Mouse (Mus musculus): ENCODE results near the gene Neurl1a. TPM values are rescaled to one million over a fixed set of nuclear protein-coding genes. Genes with fewer than 3 reads are reported as not detected.

The Neurl1a gene
- polyA plus RNA-seq, 1 experiment: 1.6 TPM

- Histone ChIP-seq H3K27ac (ENCODE audit: control insufficient read depth, insufficient read depth, low read length) (no peak overlapping the region), H3K36me3 (ENCODE audit: control insufficient read depth, insufficient read depth, low read length) (no peaks in the 10 kb centered on the region), H3K4me1 (replicated peaks; ENCODE audit: control insufficient read depth, insufficient read depth, low read length) (no peaks in the 10 kb centered on the region), H3K27me3 (ENCODE audit: control insufficient read depth, insufficient read depth, low read length) (no peaks in the 10 kb centered on the region), H3K4me3 (ENCODE audit: control insufficient read depth, insufficient read depth, low read length) (no peak overlapping the region)
- TF ChIP-seq POLR2A (IDR thresholded peaks at IDR 0.05; ENCODE audit: control insufficient read depth, extremely low read depth, insufficient read depth, low read length, poor library complexity): no peak
- WGBS: 91% methylated on average over 8 of the region's 8 CpGs
- no peak for DNase-seq
Observed at GRCm38 (mm10) chr19:47222154-47222840, 43.7 kb downstream of the Neurl1a start.

GRCm38 (mm10) chr19:47222841-47223557 is 44.4 kb downstream of the Neurl1a start:
- 89% methylated on average over 15 of the region's 15 CpGs for WGBS
- no peak for DNase-seq
- Histone ChIP-seq H3K4me1 (replicated peaks; ENCODE audit: control insufficient read depth, insufficient read depth, low read length) (no peaks in the 10 kb centered on the region), H3K36me3 (ENCODE audit: control insufficient read depth, insufficient read depth, low read length) (no peaks in the 10 kb centered on the region), H3K27ac (ENCODE audit: control insufficient read depth, insufficient read depth, low read length) (no peak overlapping the region), H3K4me3 (ENCODE audit: control insufficient read depth, insufficient read depth, low read length) (no peak overlapping the region), H3K27me3 (ENCODE audit: control insufficient read depth, insufficient read depth, low read length) (no peaks in the 10 kb centered on the region)
- no peak for TF ChIP-seq POLR2A (IDR thresholded peaks at IDR 0.05; ENCODE audit: control insufficient read depth, extremely low read depth, insufficient read depth, low read length, poor library complexity)
- TF ChIP-seq CTCF (IDR thresholded peaks at IDR 0.05; ENCODE audit: borderline replicate concordance, control insufficient read depth, extremely low read depth, insufficient read depth, low read length, poor library complexity): no peak

GRCm38 (mm10) chr19:47224743-47225142 is 46.1 kb downstream of the Neurl1a start:
- no peak for DNase-seq
- Histone ChIP-seq H3K36me3 (ENCODE audit: control insufficient read depth, insufficient read depth, low read length) (no peaks in the 10 kb centered on the region), H3K4me1 (replicated peaks; ENCODE audit: control insufficient read depth, insufficient read depth, low read length) (no peaks in the 10 kb centered on the region), H3K27ac (ENCODE audit: control insufficient read depth, insufficient read depth, low read length) (no peak overlapping the region), H3K27me3 (ENCODE audit: control insufficient read depth, insufficient read depth, low read length) (no peaks in the 10 kb centered on the region), H3K4me3 (ENCODE audit: control insufficient read depth, insufficient read depth, low read length) (no peak overlapping the region)
- no peak for TF ChIP-seq CTCF (IDR thresholded peaks at IDR 0.05; ENCODE audit: borderline replicate concordance, control insufficient read depth, extremely low read depth, insufficient read depth, low read length, poor library complexity)
- no peak for TF ChIP-seq POLR2A (IDR thresholded peaks at IDR 0.05; ENCODE audit: control insufficient read depth, extremely low read depth, insufficient read depth, low read length, poor library complexity)
- WGBS: 35% methylated on average over 4 of the region's 4 CpGs

- no peak for DNase-seq
- Histone ChIP-seq H3K4me1 (replicated peaks; ENCODE audit: control insufficient read depth, insufficient read depth, low read length) (no peaks in the 10 kb centered on the region), H3K4me3 (ENCODE audit: control insufficient read depth, insufficient read depth, low read length) (no peak overlapping the region), H3K36me3 (ENCODE audit: control insufficient read depth, insufficient read depth, low read length) (no peaks in the 10 kb centered on the region), H3K27ac (ENCODE audit: control insufficient read depth, insufficient read depth, low read length) (no peak overlapping the region), H3K27me3 (ENCODE audit: control insufficient read depth, insufficient read depth, low read length) (no peaks in the 10 kb centered on the region)
- TF ChIP-seq CTCF (IDR thresholded peaks at IDR 0.05; ENCODE audit: borderline replicate concordance, control insufficient read depth, extremely low read depth, insufficient read depth, low read length, poor library complexity) (no peak), POLR2A (IDR thresholded peaks at IDR 0.05; ENCODE audit: control insufficient read depth, extremely low read depth, insufficient read depth, low read length, poor library complexity) (no peak)
- WGBS: 94% methylated on average over 5 of the region's 5 CpGs
Observed at GRCm38 (mm10) chr19:47225791-47226190, 47.2 kb downstream of the Neurl1a start.

- Histone ChIP-seq H3K36me3 (ENCODE audit: control insufficient read depth, insufficient read depth, low read length) (no peaks in the 10 kb centered on the region), H3K27ac (ENCODE audit: control insufficient read depth, insufficient read depth, low read length) (no peak overlapping the region), H3K4me3 (ENCODE audit: control insufficient read depth, insufficient read depth, low read length) (no peak overlapping the region), H3K27me3 (ENCODE audit: control insufficient read depth, insufficient read depth, low read length) (no peaks in the 10 kb centered on the region), H3K4me1 (replicated peaks; ENCODE audit: control insufficient read depth, insufficient read depth, low read length) (no peaks in the 10 kb centered on the region)
- no peak for DNase-seq
- 59% methylated on average over 16 of the region's 17 CpGs for WGBS
- TF ChIP-seq CTCF (IDR thresholded peaks at IDR 0.05; ENCODE audit: borderline replicate concordance, control insufficient read depth, extremely low read depth, insufficient read depth, low read length, poor library complexity) (no peak), POLR2A (IDR thresholded peaks at IDR 0.05; ENCODE audit: control insufficient read depth, extremely low read depth, insufficient read depth, low read length, poor library complexity) (no peak)
Observed at GRCm38 (mm10) chr19:47228725-47229252, 50.2 kb downstream of the Neurl1a start.

- WGBS: 88% methylated on average over 5 of the region's 5 CpGs
- Histone ChIP-seq H3K36me3 (ENCODE audit: control insufficient read depth, insufficient read depth, low read length) (no peaks in the 10 kb centered on the region), H3K4me3 (ENCODE audit: control insufficient read depth, insufficient read depth, low read length) (no peak overlapping the region), H3K27ac (ENCODE audit: control insufficient read depth, insufficient read depth, low read length) (no peak overlapping the region), H3K4me1 (replicated peaks; ENCODE audit: control insufficient read depth, insufficient read depth, low read length) (no peaks in the 10 kb centered on the region), H3K27me3 (ENCODE audit: control insufficient read depth, insufficient read depth, low read length) (no peaks in the 10 kb centered on the region)
- DNase-seq: no peak
- no peak for TF ChIP-seq POLR2A (IDR thresholded peaks at IDR 0.05; ENCODE audit: control insufficient read depth, extremely low read depth, insufficient read depth, low read length, poor library complexity)
- no peak for TF ChIP-seq CTCF (IDR thresholded peaks at IDR 0.05; ENCODE audit: borderline replicate concordance, control insufficient read depth, extremely low read depth, insufficient read depth, low read length, poor library complexity)
Observed at GRCm38 (mm10) chr19:47229461-47229860, 50.8 kb downstream of the Neurl1a start.
